Mouse (Mus musculus): ENCODE measurements at regions not wholly inside any gene's neighbourhood (a gene's known extent, or its start where the extent isn't known, plus 50 kb on each side); places are given as distances from the start of the nearest gene placed in this dataset.
A peak's percentile ranks its signal among the peaks of the same experiment; 100 is the strongest.

DNA sequence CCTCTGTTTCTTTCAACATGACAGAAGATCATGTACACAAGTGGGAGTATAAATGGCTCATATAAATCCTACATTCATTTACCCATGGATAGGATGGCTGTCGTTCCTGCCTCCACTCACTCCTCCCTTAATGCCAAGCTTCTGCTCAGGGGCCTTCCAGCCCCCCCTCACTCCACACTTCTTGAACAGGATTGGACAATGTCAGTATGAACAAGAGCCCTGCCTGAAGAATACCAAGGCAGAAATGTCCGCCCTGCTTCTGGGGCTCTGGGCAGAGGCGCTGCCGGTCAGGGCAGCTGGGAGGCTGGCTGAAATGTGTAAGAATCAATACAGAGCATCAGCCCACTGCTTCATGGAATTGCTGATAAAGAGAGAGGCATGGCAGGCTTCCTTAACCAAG, 269.0 kb upstream of the Onecut1 start:
- TF ChIP-seq EP300 (IDR thresholded peaks at IDR 0.05; ENCODE audit: low read depth) (no peak), CTCF (IDR thresholded peaks at IDR 0.05; ENCODE audit: low read depth) (no peak)
- 70% methylated on average over 4 of the region's 4 CpGs for WGBS (ENCODE audit: insufficient replicate concordance)
- ATAC-seq (no peak), DNase-seq (no peak)
- Histone ChIP-seq H3K9ac (replicated peaks) (no peak overlapping the region), H3K4me3 (ENCODE audit: low read depth, low read length) (no peak overlapping the region), H3K4me2 (ENCODE audit: low read depth, low read length) (no peak overlapping the region), H3K9me3 (ENCODE audit: low read length) (no peaks in the 10 kb centered on the region), H3K36me3 (replicated peaks; ENCODE audit: insufficient read depth, low read length) (no peaks in the 10 kb centered on the region), H3K4me1 (ENCODE audit: insufficient read depth) (no peaks in the 10 kb centered on the region), H3K27ac (ENCODE audit: low read depth) (no peak overlapping the region), H3K27me3 (ENCODE audit: insufficient read depth, low read length) (no peaks in the 10 kb centered on the region)

DNA sequence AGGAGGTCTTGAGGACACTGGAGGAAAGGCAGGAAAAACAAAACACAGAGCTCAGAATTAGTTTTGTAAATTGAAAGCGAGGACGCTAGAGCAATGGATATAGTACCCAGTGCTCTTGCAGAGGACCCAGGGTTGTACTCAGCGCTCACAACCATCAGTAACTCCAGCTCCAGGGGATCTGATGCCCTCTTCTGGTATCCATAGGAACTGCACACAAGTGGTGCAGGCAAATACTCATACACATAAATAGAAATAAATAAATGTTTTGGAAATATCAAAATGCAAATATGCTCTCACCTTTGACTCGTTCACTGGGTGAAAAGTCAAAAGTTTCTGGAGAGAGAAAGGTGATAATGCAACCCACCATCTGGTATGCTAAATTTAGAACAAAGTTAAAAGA, 267.8 kb upstream of the Onecut1 start:
- Histone ChIP-seq H3K27me3 (ENCODE audit: insufficient read depth, low read length) (no peaks in the 10 kb centered on the region), H3K27ac (ENCODE audit: low read depth) (no peak overlapping the region), H3K4me3 (ENCODE audit: low read depth, low read length) (no peak overlapping the region), H3K4me2 (ENCODE audit: low read depth, low read length) (no peak overlapping the region), H3K9me3 (ENCODE audit: low read length) (no peaks in the 10 kb centered on the region), H3K36me3 (replicated peaks; ENCODE audit: insufficient read depth, low read length) (no peaks in the 10 kb centered on the region), H3K4me1 (ENCODE audit: insufficient read depth) (no peaks in the 10 kb centered on the region), H3K9ac (replicated peaks) (no peak overlapping the region)
- ATAC-seq (no peak), DNase-seq (no peak)
- 73% methylated on average over 4 of the region's 4 CpGs for WGBS (ENCODE audit: insufficient replicate concordance)
- peak; percentile 30; the same call in 1 of the 2 replicates for TF ChIP-seq CTCF (IDR thresholded peaks at IDR 0.05; ENCODE audit: low read depth)
- no peak for TF ChIP-seq EP300 (IDR thresholded peaks at IDR 0.05; ENCODE audit: low read depth)

GRCm38 (mm10) chr9:74604415-74604814, 257.3 kb upstream of the Onecut1 start:
- Histone ChIP-seq H3K27me3 (ENCODE audit: insufficient read depth, low read length) (no peaks in the 10 kb centered on the region), H3K4me3 (ENCODE audit: low read depth, low read length) (no peak overlapping the region), H3K4me1 (ENCODE audit: insufficient read depth) (no peaks in the 10 kb centered on the region), H3K9ac (replicated peaks) (no peak overlapping the region), H3K27ac (ENCODE audit: low read depth) (0 out of 2 replicates have a peak overlapping the region, but pooled peaks have one; percentile 24), H3K4me2 (ENCODE audit: low read depth, low read length) (no peak overlapping the region), H3K9me3 (ENCODE audit: low read length) (0 out of 2 replicates have a peak, but pooled peaks cover 3% of the 10 kb centered on the region), H3K36me3 (replicated peaks; ENCODE audit: insufficient read depth, low read length) (no peaks in the 10 kb centered on the region)
- DNase-seq (no peak), ATAC-seq (peak; percentile 67; the same call in 1 of the 2 replicates)
- WGBS (ENCODE audit: insufficient replicate concordance): 68% methylated on average over 1 of the region's 1 CpGs
- TF ChIP-seq CTCF (IDR thresholded peaks at IDR 0.05; ENCODE audit: low read depth) (no peak), EP300 (IDR thresholded peaks at IDR 0.05; ENCODE audit: low read depth) (no peak)

DNA sequence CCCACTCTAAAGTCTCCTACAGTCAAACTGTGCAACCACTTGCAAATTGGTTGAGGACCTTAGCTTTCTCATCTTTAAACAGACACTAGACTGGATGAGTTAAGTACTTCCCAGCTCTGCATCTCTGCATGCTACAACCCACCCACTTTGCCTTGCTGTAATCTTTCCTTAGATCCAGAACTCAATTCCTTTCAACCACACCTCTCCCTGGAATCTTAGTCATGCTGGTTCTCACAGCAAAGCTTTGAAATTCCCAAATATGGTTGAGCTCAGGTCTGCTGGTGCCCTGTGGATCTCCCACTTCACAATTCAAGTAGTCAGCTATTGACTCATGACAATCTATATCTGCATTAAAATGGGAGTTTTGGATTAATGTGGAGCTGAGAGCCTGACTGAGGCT, 239.8 kb upstream of the Onecut1 start:
- no peaks in the 10 kb centered on the region for H3K9me3 ChIP-seq (ENCODE audit: low read length)
- H3K4me2 ChIP-seq (ENCODE audit: low read depth, low read length): no peak overlapping the region
- H3K4me1 ChIP-seq (ENCODE audit: insufficient read depth): no peaks in the 10 kb centered on the region
- DNase-seq (no peak), ATAC-seq (no peak)
- H3K9ac ChIP-seq (replicated peaks): no peak overlapping the region
- H3K4me3 ChIP-seq (ENCODE audit: low read depth, low read length): no peak overlapping the region
- H3K27me3 ChIP-seq (ENCODE audit: insufficient read depth, low read length): no peaks in the 10 kb centered on the region
- no peak overlapping the region for H3K27ac ChIP-seq (ENCODE audit: low read depth)
- no peaks in the 10 kb centered on the region for H3K36me3 ChIP-seq (replicated peaks; ENCODE audit: insufficient read depth, low read length)
- no peak for TF ChIP-seq CTCF (IDR thresholded peaks at IDR 0.05; ENCODE audit: low read depth)
- TF ChIP-seq EP300 (IDR thresholded peaks at IDR 0.05; ENCODE audit: low read depth): no peak

DNA sequence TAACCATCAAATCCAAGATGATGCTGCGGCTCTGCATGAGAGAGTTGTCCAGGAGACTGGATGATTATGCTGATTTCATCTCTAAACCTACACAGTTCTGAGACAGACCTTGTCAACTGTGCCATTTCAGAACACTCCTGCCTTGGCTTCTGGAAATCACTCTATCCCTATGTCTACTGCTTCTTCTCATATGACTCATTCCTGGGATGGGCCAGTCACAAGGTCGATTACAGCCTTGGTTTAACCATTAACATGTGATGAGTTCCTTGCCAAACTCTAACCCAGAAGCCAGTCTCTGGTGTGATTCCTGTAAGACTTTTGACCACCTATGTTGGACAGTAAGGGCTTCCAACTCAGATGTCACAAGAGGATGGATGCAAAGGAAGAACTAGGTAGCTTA, 216.3 kb upstream of the Onecut1 start:
- Histone ChIP-seq H3K4me2 (ENCODE audit: low read depth, low read length) (no peak overlapping the region), H3K27ac (ENCODE audit: low read depth) (no peak overlapping the region), H3K9ac (replicated peaks) (no peak overlapping the region), H3K36me3 (replicated peaks; ENCODE audit: insufficient read depth, low read length) (no peaks in the 10 kb centered on the region), H3K27me3 (ENCODE audit: insufficient read depth, low read length) (no peaks in the 10 kb centered on the region), H3K9me3 (ENCODE audit: low read length) (no peaks in the 10 kb centered on the region), H3K4me3 (ENCODE audit: low read depth, low read length) (no peak overlapping the region), H3K4me1 (ENCODE audit: insufficient read depth) (no peaks in the 10 kb centered on the region)
- DNase-seq (no peak), ATAC-seq (no peak)
- WGBS (ENCODE audit: insufficient replicate concordance): 58% methylated on average over 2 of the region's 2 CpGs
- TF ChIP-seq CTCF (IDR thresholded peaks at IDR 0.05; ENCODE audit: low read depth) (no peak), EP300 (IDR thresholded peaks at IDR 0.05; ENCODE audit: low read depth) (no peak)

- TF ChIP-seq EP300 (IDR thresholded peaks at IDR 0.05; ENCODE audit: low read depth): no peak
- TF ChIP-seq CTCF (IDR thresholded peaks at IDR 0.05; ENCODE audit: low read depth): no peak
- Histone ChIP-seq H3K9me3 (ENCODE audit: low read length) (no peaks in the 10 kb centered on the region), H3K4me2 (ENCODE audit: low read depth, low read length) (no peak overlapping the region), H3K36me3 (replicated peaks; ENCODE audit: insufficient read depth, low read length) (no peaks in the 10 kb centered on the region), H3K27me3 (ENCODE audit: insufficient read depth, low read length) (no peaks in the 10 kb centered on the region), H3K9ac (replicated peaks) (no peak overlapping the region), H3K4me1 (ENCODE audit: insufficient read depth) (no peaks in the 10 kb centered on the region), H3K4me3 (ENCODE audit: low read depth, low read length) (no peak overlapping the region), H3K27ac (ENCODE audit: low read depth) (no peak overlapping the region)
- DNase-seq: no peak
- 46% methylated on average over 5 of the region's 5 CpGs for WGBS (ENCODE audit: insufficient replicate concordance)
- peak; percentile 68 for ATAC-seq
Observed at GRCm38 (mm10) chr9:74650036-74650435, 211.7 kb upstream of the Onecut1 start.

DNA sequence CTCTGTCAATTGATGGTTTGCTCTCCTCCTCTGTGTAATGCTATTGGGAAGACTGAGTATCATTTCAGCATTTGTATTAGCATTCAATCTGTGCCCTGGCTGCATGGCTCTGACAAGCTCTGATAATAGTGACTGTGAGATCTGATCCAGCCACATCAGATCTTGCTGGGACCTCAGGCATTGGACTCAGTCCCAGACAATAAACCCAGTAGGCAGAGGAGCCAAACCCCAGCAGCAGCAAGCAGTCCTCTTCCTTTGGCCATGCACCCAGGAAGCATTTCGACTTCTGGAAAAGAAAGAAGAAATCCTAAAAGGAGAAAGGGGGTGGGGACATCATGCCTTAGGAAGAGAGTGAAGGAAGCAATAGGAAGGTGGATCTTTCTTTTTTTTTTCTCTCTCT, 205.8 kb upstream of the Onecut1 start:
- H3K4me2 ChIP-seq (ENCODE audit: low read depth, low read length): peak overlapping the region; percentile 29; the same call in 1 of the 2 replicates
- ATAC-seq: no peak

More for the DNA sequence above, 205.8 kb upstream of the Onecut1 start:
- no peaks in the 10 kb centered on the region for H3K9me3 ChIP-seq (ENCODE audit: low read length)
- H3K9ac ChIP-seq (replicated peaks): 0 out of 2 replicates have a peak overlapping the region, but pooled peaks have one; percentile 4
- 46% methylated on average over 1 of the region's 1 CpGs for WGBS (ENCODE audit: insufficient replicate concordance)
- TF ChIP-seq CTCF (IDR thresholded peaks at IDR 0.05; ENCODE audit: low read depth) (no peak), EP300 (IDR thresholded peaks at IDR 0.05; ENCODE audit: low read depth) (no peak)
- no peaks in the 10 kb centered on the region for H3K27me3 ChIP-seq (ENCODE audit: insufficient read depth, low read length)
- no peaks in the 10 kb centered on the region for H3K36me3 ChIP-seq (replicated peaks; ENCODE audit: insufficient read depth, low read length)
- no peak for DNase-seq
- H3K27ac ChIP-seq (ENCODE audit: low read depth): peak overlapping the region; percentile 73
- no peak overlapping the region for H3K4me3 ChIP-seq (ENCODE audit: low read depth, low read length)
- H3K4me1 ChIP-seq (ENCODE audit: insufficient read depth): no peaks in the 10 kb centered on the region

Measured in liver, postnatal 0 days (tissue).